Mouse (Mus musculus): ENCODE measurements around the gene Fam163a.

DNA sequence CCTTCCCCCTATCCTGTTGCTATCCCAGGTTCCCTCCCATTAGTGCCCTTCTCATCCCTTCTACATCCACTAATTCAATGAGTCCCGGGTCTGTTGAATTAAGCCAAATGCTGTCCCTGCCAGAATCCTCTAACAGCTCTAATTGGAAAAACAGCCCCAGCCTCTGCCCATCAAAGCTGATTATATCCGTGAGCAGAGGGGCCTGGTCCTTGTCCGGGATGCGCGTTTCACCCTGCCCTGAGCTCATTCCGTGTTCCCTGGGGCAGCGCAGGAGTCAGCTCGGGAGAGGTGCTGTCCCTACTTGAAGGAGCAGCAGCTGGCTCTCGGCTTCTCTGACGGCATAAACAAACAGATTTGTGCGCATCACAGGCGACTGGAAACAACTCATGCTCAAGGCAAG is 93.1 kb downstream of the Fam163a start:
- TF ChIP-seq POLR2A (IDR thresholded peaks at IDR 0.05; ENCODE audit: borderline replicate concordance, extremely low read depth, insufficient read depth, insufficient read length, poor library complexity, severe bottlenecking) (no peak), CTCF (IDR thresholded peaks at IDR 0.05; ENCODE audit: borderline replicate concordance, extremely low read depth, insufficient read depth, insufficient read length) (no peak)

All from brain, embryonic 14.5 days (tissue).